Mouse (Mus musculus) MEL (cell line): ENCODE results near the gene Mcl1. TPM values are rescaled to one million over a fixed set of nuclear protein-coding genes. Genes with fewer than 3 reads are reported as not detected.

Experiments
- DNase-seq: peaks from one replicate; pipeline ENCODE4 v3.0.0; 2011; ENCODE audit warnings: low read depth, low spot score
- H3K27ac ChIP-seq: 2 replicates; pipeline ENCODE4 v1.5.1; 2012; ENCODE audit warnings: low read depth, mild to moderate bottlenecking, control low read depth, low read length, moderate library complexity; ENCODE audit not compliant: control insufficient read depth
- H3K27me3 ChIP-seq, 2 experiments: fragments of 150-350 bp in 1 of 2; sonication (generic) in 1 of 2; 2 replicates each; pipeline ENCODE4 v1.6.1; 2012; ENCODE audit warnings: low read length in 2 of 2, mild to moderate bottlenecking in 2 of 2, improper control_type of control experiment in 1 of 2, moderate library complexity in 1 of 2; ENCODE audit not compliant: insufficient read depth in 2 of 2, control insufficient read depth in 1 of 2
- H3K36me3 ChIP-seq, 2 experiments: 2 replicates each; pipeline ENCODE4 v1.6.1; 2012 to 2014; ENCODE audit warnings: low read length in 2 of 2, improper control_type of control experiment in 1 of 2, inconsistent platforms in 1 of 2, mild to moderate bottlenecking in 1 of 2; ENCODE audit not compliant: insufficient read depth in 2 of 2, control insufficient read depth in 1 of 2
- H3K4me1 ChIP-seq, 2 experiments: fragments of 150-350 bp in 1 of 2; sonication (generic) in 1 of 2; 2 replicates each; pipeline ENCODE4 v1.6.1; 2012; ENCODE audit warnings: low read length in 2 of 2, improper control_type of control experiment in 1 of 2, mild to moderate bottlenecking in 1 of 2; ENCODE audit not compliant: insufficient read depth in 2 of 2, control insufficient read depth in 1 of 2
- H3K4me3 ChIP-seq, 2 experiments: fragments of 150-350 bp in 1 of 2; sonication (generic) in 1 of 2; 2 replicates each; pipeline ENCODE4 v1.5.1; 2012; ENCODE audit warnings: low read depth in 2 of 2, low read length in 2 of 2, mild to moderate bottlenecking in 2 of 2, moderate library complexity in 2 of 2, control low read depth in 1 of 2, improper control_type of control experiment in 1 of 2; ENCODE audit not compliant: control insufficient read depth in 1 of 2, insufficient read depth in 1 of 2
- H3K79me2 ChIP-seq: 2 replicates; pipeline ENCODE4 v1.6.1; 2012; ENCODE audit warnings: mild to moderate bottlenecking, low read length, moderate library complexity; ENCODE audit not compliant: control insufficient read depth, poor library complexity, insufficient read depth
- H3K9ac ChIP-seq: 2 replicates; pipeline ENCODE4 v1.6.1; 2012; ENCODE audit warnings: low read depth, mild to moderate bottlenecking, control low read depth, low read length, moderate library complexity; ENCODE audit not compliant: control insufficient read depth, poor library complexity, severe bottlenecking
- H3K9me3 ChIP-seq: fragments of 150-350 bp; sonication (generic); replicated peaks from 2 replicates; pipeline ENCODE4 v1.6.1; 2012; ENCODE audit warnings: mild to moderate bottlenecking, low read length, improper control_type of control experiment, moderate library complexity; ENCODE audit not compliant: insufficient read depth
- CHD1 ChIP-seq: IDR thresholded peaks from 2 replicates; pipeline ENCODE4 v1.6.1; 2012; ENCODE audit warnings: low read depth, mild to moderate bottlenecking, inconsistent platforms, low read length, improper control_type of control experiment
- CTCF ChIP-seq, 3 experiments: IDR thresholded peaks in 2 of 3; conservative IDR thresholded peaks in 1 of 3; 2 replicates each; pipeline ENCODE4 v1.5.1; 2011 to 2012; ENCODE audit warnings: low read length in 3 of 3, low read depth in 2 of 3, mild to moderate bottlenecking in 2 of 3, improper control_type of control experiment in 1 of 3, inconsistent platforms in 1 of 3, mixed read lengths in 1 of 3, moderate library complexity in 1 of 3; ENCODE audit not compliant: control insufficient read depth in 1 of 3, insufficient read depth in 1 of 3, poor library complexity in 1 of 3, severe bottlenecking in 1 of 3
- EP300 ChIP-seq, 2 experiments: IDR thresholded peaks; 2 replicates each; pipeline ENCODE4 v1.6.1; 2011; ENCODE audit warnings: improper control_type of control experiment in 2 of 2, low read length in 2 of 2, low read depth in 1 of 2, mild to moderate bottlenecking in 1 of 2
- ETS1 ChIP-seq: IDR thresholded peaks from 2 replicates; pipeline ENCODE4 v1.6.1; 2012; ENCODE audit warnings: low read depth, mild to moderate bottlenecking, inconsistent platforms, low read length, improper control_type of control experiment, moderate library complexity
- GATA1 ChIP-seq: IDR thresholded peaks from 2 replicates; pipeline ENCODE4 v1.6.1; 2011; ENCODE audit warnings: low read depth, low read length, improper control_type of control experiment
- HCFC1 ChIP-seq: IDR thresholded peaks from 2 replicates; pipeline ENCODE4 v1.6.1; 2012; ENCODE audit warnings: low read depth, mild to moderate bottlenecking, inconsistent platforms, low read length, improper control_type of control experiment, moderate library complexity
- MAFK ChIP-seq: IDR thresholded peaks from 2 replicates; pipeline ENCODE4 v1.6.1; 2011; ENCODE audit warnings: low read depth, mild to moderate bottlenecking, low read length, improper control_type of control experiment, borderline replicate concordance
- MAZ ChIP-seq: IDR thresholded peaks from 2 replicates; pipeline ENCODE4 v1.6.1; 2012; ENCODE audit warnings: low read depth, mild to moderate bottlenecking, inconsistent platforms, low read length, improper control_type of control experiment
- MEF2A ChIP-seq: IDR thresholded peaks from 2 replicates; pipeline ENCODE4 v1.6.1; 2014; ENCODE audit warnings: low read depth, mild to moderate bottlenecking, inconsistent platforms, low read length, improper control_type of control experiment; ENCODE audit not compliant: poor library complexity, insufficient replicate concordance, severe bottlenecking; ENCODE audit errors: extremely low read depth
- NELFE ChIP-seq: IDR thresholded peaks from 2 replicates; pipeline ENCODE4 v1.6.1; 2011; ENCODE audit warnings: low read depth, low read length, improper control_type of control experiment
- NRF1 ChIP-seq: IDR thresholded peaks from 2 replicates; pipeline ENCODE4 v1.6.1; 2014; ENCODE audit warnings: low read depth, mild to moderate bottlenecking, inconsistent platforms, low read length, improper control_type of control experiment, moderate library complexity; ENCODE audit not compliant: poor library complexity, insufficient read depth, severe bottlenecking
- POLR2A ChIP-seq, 2 experiments: IDR thresholded peaks; 2 replicates each; pipeline ENCODE4 v1.6.1; 2011 to 2012; ENCODE audit warnings: low read length in 2 of 2, mild to moderate bottlenecking in 2 of 2, control low read depth in 1 of 2, improper control_type of control experiment in 1 of 2, low read depth in 1 of 2, moderate library complexity in 1 of 2; ENCODE audit not compliant: control insufficient read depth in 1 of 2, insufficient read depth in 1 of 2, poor library complexity in 1 of 2
- POLR2AphosphoS2 ChIP-seq: IDR thresholded peaks from 2 replicates; pipeline ENCODE4 v1.6.1; 2011; ENCODE audit warnings: low read length, improper control_type of control experiment
- POLR2AphosphoS5 ChIP-seq: IDR thresholded peaks from 2 replicates; pipeline ENCODE4 v1.6.1; 2012; ENCODE audit warnings: low read depth, borderline replicate concordance, mild to moderate bottlenecking, inconsistent platforms, low read length, moderate library complexity, mixed read lengths
- RAD21 ChIP-seq: IDR thresholded peaks from 2 replicates; pipeline ENCODE4 v1.6.1; 2011; ENCODE audit warnings: mild to moderate bottlenecking, low read depth, low read length, improper control_type of control experiment
- SMC3 ChIP-seq: IDR thresholded peaks from 2 replicates; pipeline ENCODE4 v1.6.1; 2011; ENCODE audit warnings: low read depth, low read length, improper control_type of control experiment
- TBP ChIP-seq: IDR thresholded peaks from 2 replicates; pipeline ENCODE4 v1.8.0; 2011; ENCODE audit warnings: low read depth, low read length, improper control_type of control experiment
- TCF12 ChIP-seq: IDR thresholded peaks from 2 replicates; pipeline ENCODE4 v1.6.1; 2014; ENCODE audit warnings: low read depth, mild to moderate bottlenecking, inconsistent platforms, low read length, improper control_type of control experiment, moderate library complexity
- UBTF ChIP-seq: IDR thresholded peaks from 2 replicates; pipeline ENCODE4 v1.6.1; 2012; ENCODE audit warnings: low read depth, mild to moderate bottlenecking, inconsistent platforms, low read length, improper control_type of control experiment, moderate library complexity, borderline replicate concordance; ENCODE audit not compliant: insufficient read depth
- ZMIZ1 ChIP-seq: IDR thresholded peaks from 2 replicates; pipeline ENCODE4 v1.6.1; 2012; ENCODE audit warnings: low read depth, mild to moderate bottlenecking, inconsistent platforms, low read length, improper control_type of control experiment, moderate library complexity
- polyA plus RNA-seq, 2 experiments: library from polyadenylated mRNA; stranded (reverse) in 1 of 2; unstranded in 1 of 2; fragments of >175 nt in 1 of 2; fragments of >200 nt in 1 of 2; gene quantifications; 2 replicates each; pipeline versions ENCODE4 v1.2.1 to v1.2.4; 2012; ENCODE audit warnings: low replicate concordance in 2 of 2, low read depth in 1 of 2; ENCODE audit not compliant: insufficient read length in 2 of 2, insufficient read depth in 1 of 2, missing spikeins in 1 of 2
- total RNA-seq: library from RNA; depleted of rRNA; stranded (reverse); fragments of 300-350 nt; gene quantifications from 2 replicates; pipeline ENCODE4 v1.2.3, GENCODE M21; 2012

Gene Mcl1
- total and polyA plus RNA-seq, 3 experiments = 142 to 211 (median 156) TPM

DNA sequence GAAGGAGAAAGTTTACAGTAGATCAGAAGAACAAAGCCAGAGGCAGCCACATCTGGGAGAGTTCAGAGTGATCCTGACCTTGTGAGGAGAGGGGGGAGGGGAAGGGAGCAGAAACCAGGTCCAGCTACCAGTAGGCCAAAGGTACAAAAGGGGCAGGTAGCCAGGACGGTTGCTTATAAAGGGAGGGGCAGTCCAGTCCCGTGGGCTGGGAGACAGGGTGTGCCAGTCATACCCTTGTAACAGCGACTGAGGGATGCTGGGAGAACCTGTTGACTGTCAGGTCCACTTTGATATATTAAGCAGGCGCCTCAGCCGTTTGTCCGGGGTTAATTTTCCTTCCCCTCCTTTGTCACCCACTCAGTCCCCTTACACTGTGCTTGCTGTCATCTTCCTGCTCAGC is 16.2 kb downstream of the Mcl1 start:
- Histone ChIP-seq H3K79me2 (peaks cover 24% of the 10 kb centered on the region), H3K9me3 (no peaks in the 10 kb centered on the region), H3K27me3 (no peaks in the 10 kb centered on the region), H3K27ac (peak overlapping the region; percentile 95), H3K4me3 (no peak overlapping the region), H3K4me1 (peaks cover 36 to 53% of the 10 kb centered on the region in 2 experiments), H3K36me3 (peaks cover 0 to 47% of the 10 kb centered on the region in 2 experiments; a peak in 2 of 4 replicates), H3K9ac (peak overlapping the region; percentile 71)
- DNase-seq = peak; percentile 73
- TF ChIP-seq UBTF = peak; percentile 93; the same call in 1 of the 2 replicates
- TF ChIP-seq TBP = peak; percentile 49; the same call in 1 of the 2 replicates
- TF ChIP-seq POLR2A (IDR thresholded peaks at IDR 0.05; ENCODE audit: control insufficient read depth in 1 of 2, insufficient read depth in 1 of 2, low read depth in 1 of 2, low read length in 2 of 2, poor library complexity in 1 of 2) = no peak; a peak in 1 of 4 replicates

- DNase-seq = peak; percentile 95
- Histone ChIP-seq H3K9me3 (no peaks in the 10 kb centered on the region), H3K36me3 (peaks cover 0 to 47% of the 10 kb centered on the region in 2 experiments; a peak in 2 of 4 replicates)
Observed at GRCm38 (mm10) chr3:95675301-95676092, 16.9 kb downstream of the Mcl1 start.

DNA sequence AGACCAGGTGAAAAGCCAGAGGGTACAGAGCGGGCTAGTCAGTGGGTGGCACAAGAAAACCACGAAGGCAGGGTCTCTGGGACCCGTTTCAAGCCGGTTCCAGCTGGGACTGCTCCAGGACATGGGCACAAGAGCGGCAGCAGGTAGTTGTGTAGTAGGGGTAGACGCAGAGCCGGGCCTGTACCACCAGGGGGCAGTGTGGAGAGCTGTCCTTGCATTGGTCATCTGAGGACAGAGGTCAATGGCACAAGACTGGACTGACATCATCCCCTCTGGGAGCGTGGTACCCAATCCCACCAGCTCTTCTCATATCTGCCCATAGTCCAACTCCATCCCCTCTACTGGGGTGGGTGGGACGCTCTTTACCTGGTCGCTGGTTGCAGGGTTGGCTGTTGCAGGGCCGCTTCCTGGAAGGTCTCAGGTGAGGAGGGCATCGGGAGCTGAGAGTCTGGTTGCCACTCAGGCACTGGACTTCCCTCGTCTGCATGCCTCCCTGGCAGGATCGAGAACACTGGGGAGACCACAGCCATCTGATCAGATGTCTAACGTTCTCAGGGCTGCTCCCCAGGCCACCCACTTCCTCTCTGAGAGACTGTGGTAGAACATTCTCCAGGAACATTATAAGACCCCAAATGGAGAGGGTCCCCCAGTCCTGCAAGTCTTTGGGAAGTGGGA is 18.3 kb downstream of the Mcl1 start:
- Histone ChIP-seq H3K9ac (peak overlapping the region; percentile 8; the same call in 1 of the 2 replicates), H3K4me3 (no peak overlapping the region), H3K4me1 (peaks cover 36 to 51% of the 10 kb centered on the region in 2 experiments), H3K36me3 (peaks cover 0 to 42% of the 10 kb centered on the region in 2 experiments; a peak in 2 of 4 replicates), H3K27ac (peak overlapping the region; percentile 2; the same call in 1 of the 2 replicates), H3K9me3 (no peaks in the 10 kb centered on the region), H3K79me2 (peaks cover 13% of the 10 kb centered on the region), H3K27me3 (no peaks in the 10 kb centered on the region)
- DNase-seq = peak; percentile 78
- TF ChIP-seq TBP (no peak), POLR2AphosphoS5 (peak; percentile 77; the same call in 1 of the 2 replicates), NRF1 (no peak), MAZ (no peak), HCFC1 (no peak), GATA1 (peak; percentile 25; the same call in 1 of the 2 replicates), ZMIZ1 (no peak), POLR2AphosphoS2 (peak; percentile 35; the same call in 1 of the 2 replicates), TCF12 (no peak), UBTF (peak; percentile 55; the same call in 1 of the 2 replicates), CHD1 (no peak), MEF2A (no peak), NELFE (no peak; the same call in 1 of the 2 replicates), RAD21 (peak; percentile 17), SMC3 (peak; percentile 72), MAFK (no peak)

More at GRCm38 (mm10) chr3:95675301-95676092, 16.9 kb downstream of the Mcl1 start:
- Histone ChIP-seq H3K9ac (peak overlapping the region; percentile 71), H3K4me3 (no peak overlapping the region), H3K27ac (peak overlapping the region; percentile 95), H3K79me2 (peaks cover 22% of the 10 kb centered on the region), H3K27me3 (no peaks in the 10 kb centered on the region), H3K4me1 (peaks cover 36 to 53% of the 10 kb centered on the region in 2 experiments)
- no peak for TF ChIP-seq ETS1
- TF ChIP-seq RAD21 = no peak
- TF ChIP-seq CTCF (IDR thresholded peaks at IDR 0.05 in 2 of 3, conservative IDR thresholded peaks at IDR 0.05 in 1 of 3; ENCODE audit: control insufficient read depth in 1 of 3, insufficient read depth in 1 of 3, low read depth in 2 of 3, low read length in 3 of 3, poor library complexity in 1 of 3, severe bottlenecking in 1 of 3) = peak in 1 of 3 experiments; percentile 100; a peak in 2 of 6 replicates
- TF ChIP-seq TBP = 0 out of 2 replicates have a peak, but pooled peaks have one; percentile 27
- no peak for TF ChIP-seq NRF1
- TF ChIP-seq UBTF = peak; percentile 18; the same call in 1 of the 2 replicates
- no peak for TF ChIP-seq EP300 (IDR thresholded peaks at IDR 0.05; ENCODE audit: low read depth in 1 of 2, low read length in 2 of 2)
